8 mouse cellular contexts compared by ENCODE assay signal in the genomic region with DNA sequence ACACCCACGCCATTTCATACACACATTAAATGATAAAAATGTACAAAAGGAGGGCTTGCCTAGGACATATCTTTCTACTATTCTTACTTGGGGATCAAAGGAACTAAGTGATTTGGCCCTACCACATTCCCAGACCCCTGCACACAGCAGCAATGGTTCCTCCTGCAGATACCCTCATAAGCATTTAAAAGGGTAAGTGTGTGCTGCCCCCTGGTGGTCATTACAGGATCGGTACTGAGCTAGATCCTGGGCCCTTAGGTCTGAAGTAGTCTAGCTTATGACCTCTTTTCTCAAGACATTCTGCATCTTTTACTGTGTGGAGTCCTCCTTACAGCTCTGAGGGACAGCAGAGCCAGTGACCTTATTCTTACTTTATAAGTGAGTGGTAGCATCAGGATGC. TPM values are rescaled to one million over a fixed set of nuclear protein-coding genes. Genes with fewer than 3 reads are reported as not detected.
DNase-seq lines count a peak whose midpoint lies in the region; ATAC-seq and TF ChIP-seq lines count a peak whose summit lies in the region.

No protein-coding gene starts in this region.

- DNase-seq in A20 (ENCODE audit: low read depth, low spot score) (peak; percentile 70), NIH3T3 (ENCODE audit: low read depth) (peak; percentile 91)
- peak; percentile 90 for DNase-seq in cerebellum, adult 9-10 months
- peak; percentile 79 to 90 for DNase-seq in frontal cortex, postnatal 36 days (ENCODE audit: low spot score in 2 of 2)
- peak; percentile 61 for DNase-seq in liver, adult 2 months (ENCODE audit: extremely low read depth, low read depth, low spot score)
- DNase-seq in ovary, postnatal 14 days (ENCODE audit: low spot score) = peak; percentile 54
- peak; percentile 78 for DNase-seq in thymus, postnatal 0 days (ENCODE audit: low spot score)

- no peak overlapping the region for H3K9ac ChIP-seq in kidney, embryonic 16.5 days (replicated peaks; ENCODE audit: low read length)
- no peak overlapping the region for H3K9ac ChIP-seq in liver, adult 2 months (ENCODE audit: low read depth, low read length)

- TF ChIP-seq POLR2A in liver, adult 2 months (IDR thresholded peaks at IDR 0.05; ENCODE audit: extremely low read depth, insufficient read depth, low read length) = no peak

- no peak overlapping the region for H3K4me3 ChIP-seq in kidney, embryonic 16.5 days (ENCODE audit: low read length)
- H3K4me3 ChIP-seq in liver, adult 2 months (ENCODE audit: insufficient read depth, low read depth, low read length) = no peak overlapping the region

- no peak overlapping the region for H3K27ac ChIP-seq in kidney, embryonic 16.5 days (ENCODE audit: low read length)
- no peak overlapping the region for H3K27ac ChIP-seq in liver, adult 2 months (replicated peaks; ENCODE audit: insufficient read depth, low read depth, low read length)

- ATAC-seq in kidney, embryonic 16.5 days (ENCODE audit: low FRiP score, low TSS enrichment) = peak; percentile 57; the same call in 1 of the 2 replicates

- no peaks in the 10 kb centered on the region for H3K79me2 ChIP-seq in liver, adult 2 months (ENCODE audit: control insufficient read depth, insufficient read depth, low read length)

- 0 out of 2 replicates have a peak, but pooled peaks cover under 1% of the 10 kb centered on the region for H3K4me1 ChIP-seq in kidney, embryonic 16.5 days (ENCODE audit: insufficient read depth, low read length)
- H3K4me1 ChIP-seq in liver, adult 2 months (ENCODE audit: control insufficient read depth, insufficient read depth, low read length) = no peaks in the 10 kb centered on the region

- H3K9me3 ChIP-seq in kidney, embryonic 16.5 days (ENCODE audit: low read length) = no peaks in the 10 kb centered on the region

- no peaks in the 10 kb centered on the region for H3K27me3 ChIP-seq in kidney, embryonic 16.5 days (ENCODE audit: insufficient read depth, low read length)
- no peaks in the 10 kb centered on the region for H3K27me3 ChIP-seq in liver, adult 2 months (ENCODE audit: control insufficient read depth, insufficient read depth, low read length)

- WGBS in kidney, embryonic 16.5 days = 35% methylated on average over 2 of the region's 2 CpGs
- 42% methylated on average over 2 of the region's 2 CpGs for WGBS in liver, adult 2 months

- TF ChIP-seq CTCF in liver, adult 2 months (IDR thresholded peaks at IDR 0.05; ENCODE audit: low read depth, low read length) = peak; percentile 61; the same call in 1 of the 2 replicates

- no peak overlapping the region for H3K4me2 ChIP-seq in kidney, embryonic 16.5 days (replicated peaks; ENCODE audit: low read depth, low read length)

- no peaks in the 10 kb centered on the region for H3K36me3 ChIP-seq in kidney, embryonic 16.5 days (ENCODE audit: insufficient read depth, low read length)
- no peaks in the 10 kb centered on the region for H3K36me3 ChIP-seq in liver, adult 2 months (ENCODE audit: control insufficient read depth, insufficient read depth, low read length)

RNA-seq across cellular contexts. Expression of gene 4921536K21Rik, which starts 15.1 kb away (rescaled TPM):
- 0.62 and 0.71 TPM in 2 replicates for polyA plus RNA-seq in kidney, embryonic 16.5 days (2015; fragmentation: Nextera tagmentation; extraction: Ambion mirVana)
- not detected in 2 replicates for total RNA-seq in liver, adult 2 months (2014; rRNA removed)
- not detected in 2 replicates for polyA plus RNA-seq in liver, adult 2 months (2012; rRNA removed)
- polyA plus RNA-seq in thymus, postnatal 0 days (2015; fragmentation: Nextera tagmentation; extraction: Ambion mirVana) = 0.06 and 0.08 TPM in 2 replicates

RNA-seq across cellular contexts. Expression of gene Dusp18, which starts 15.2 kb away (rescaled TPM):
- polyA plus RNA-seq in kidney, embryonic 16.5 days (2015; fragmentation: Nextera tagmentation; extraction: Ambion mirVana) = 14.7 and 16.4 TPM in 2 replicates
- under 0.01 and 0.07 TPM in 2 replicates for total RNA-seq in liver, adult 2 months (2014; rRNA removed)
- polyA plus RNA-seq in liver, adult 2 months (2012; rRNA removed) = 0.05 TPM in 2 replicates
- polyA plus RNA-seq in thymus, postnatal 0 days (2015; fragmentation: Nextera tagmentation; extraction: Ambion mirVana) = 0.62 and 0.71 TPM in 2 replicates

RNA-seq across cellular contexts. Expression of gene Osbp2, which starts 16.1 kb away (rescaled TPM):
- polyA plus RNA-seq in kidney, embryonic 16.5 days (2015; fragmentation: Nextera tagmentation; extraction: Ambion mirVana) = 1.1 and 1.2 TPM in 2 replicates
- 1.1 and 1.4 TPM in 2 replicates for total RNA-seq in liver, adult 2 months (2014; rRNA removed)
- 0.70 and 0.72 TPM in 2 replicates for polyA plus RNA-seq in liver, adult 2 months (2012; rRNA removed)
- 0.10 and 0.28 TPM in 2 replicates for polyA plus RNA-seq in thymus, postnatal 0 days (2015; fragmentation: Nextera tagmentation; extraction: Ambion mirVana)

RNA-seq across cellular contexts. Expression of gene Slc35e4, which starts 34.6 kb away (rescaled TPM):
- polyA plus RNA-seq in kidney, embryonic 16.5 days (2015; fragmentation: Nextera tagmentation; extraction: Ambion mirVana) = 5.0 and 6.1 TPM in 2 replicates
- 0.18 and 0.34 TPM in 2 replicates for total RNA-seq in liver, adult 2 months (2014; rRNA removed)
- 0.27 and 0.46 TPM in 2 replicates for polyA plus RNA-seq in liver, adult 2 months (2012; rRNA removed)
- polyA plus RNA-seq in thymus, postnatal 0 days (2015; fragmentation: Nextera tagmentation; extraction: Ambion mirVana) = 0.87 and 0.99 TPM in 2 replicates

RNA-seq across cellular contexts. Expression of gene Tcn2, which starts 52.1 kb away (rescaled TPM):
- polyA plus RNA-seq in kidney, embryonic 16.5 days (2015; fragmentation: Nextera tagmentation; extraction: Ambion mirVana) = 152 and 173 TPM in 2 replicates
- 101 and 110 TPM in 2 replicates for total RNA-seq in liver, adult 2 months (2014; rRNA removed)
- 211 and 236 TPM in 2 replicates for polyA plus RNA-seq in liver, adult 2 months (2012; rRNA removed)
- polyA plus RNA-seq in thymus, postnatal 0 days (2015; fragmentation: Nextera tagmentation; extraction: Ambion mirVana) = 25.5 and 27.1 TPM in 2 replicates
